Mouse (Mus musculus) CH12.LX (cell line): ENCODE measurements around the gene Cilp. TPM values are rescaled to one million over a fixed set of nuclear protein-coding genes. Genes with fewer than 3 reads are reported as not detected.

Source experiments
- DNase-seq: peaks from one replicate; pipeline ENCODE4 v3.0.0-alpha.2; 2013; ENCODE audit errors: extremely low read depth
- H3K27ac ChIP-seq: 2 replicates; pipeline ENCODE4 v1.5.1; 2012; ENCODE audit warnings: low read depth, mild to moderate bottlenecking, control low read depth, moderate library complexity; ENCODE audit not compliant: insufficient read depth
- H3K27me3 ChIP-seq: replicated peaks from 2 replicates; pipeline ENCODE3; 2012; ENCODE audit warnings: inconsistent platforms
- H3K36me3 ChIP-seq, 2 experiments: replicated peaks in 1 of 2; 2 replicates each; pipeline versions ENCODE3 to v1.6.1; 2012; ENCODE audit warnings: inconsistent platforms in 1 of 2, low read length in 1 of 2, mild to moderate bottlenecking in 1 of 2, mixed read lengths in 1 of 2, moderate library complexity in 1 of 2; ENCODE audit not compliant: control insufficient read depth in 1 of 2, insufficient read depth in 1 of 2
- H3K4me1 ChIP-seq, 2 experiments: 2 replicates each; pipeline ENCODE4 v1.6.1; 2012; ENCODE audit warnings: inconsistent platforms in 1 of 2, moderate library complexity in 1 of 2; ENCODE audit not compliant: insufficient read depth in 2 of 2, control insufficient read depth in 1 of 2
- H3K4me2 ChIP-seq: 2 replicates; pipeline ENCODE4 v1.6.1; 2012; ENCODE audit warnings: low read depth, mild to moderate bottlenecking, control low read depth; ENCODE audit not compliant: poor library complexity, insufficient read depth, severe bottlenecking
- H3K4me3 ChIP-seq, 3 experiments: fragments of 150-350 bp in 1 of 3; sonication (generic) in 1 of 3; replicated peaks in 1 of 3; 2 replicates each; pipeline versions ENCODE3 to v1.5.1; 2011 to 2012; ENCODE audit warnings: low read depth in 2 of 3, low read length in 2 of 3, mild to moderate bottlenecking in 2 of 3, moderate library complexity in 2 of 3, control low read depth in 1 of 3, improper control_type of control experiment in 1 of 3, inconsistent platforms in 1 of 3, mixed read lengths in 1 of 3; ENCODE audit not compliant: poor library complexity in 1 of 3
- H3K79me2 ChIP-seq: replicated peaks from 2 replicates; pipeline ENCODE4 v1.6.1; 2012; ENCODE audit warnings: mild to moderate bottlenecking, moderate library complexity; ENCODE audit not compliant: control insufficient read depth, poor library complexity, insufficient read depth, severe bottlenecking; ENCODE audit errors: extremely low read depth
- H3K9ac ChIP-seq: 2 replicates; pipeline ENCODE4 v1.6.1; 2012; ENCODE audit warnings: low read depth, mild to moderate bottlenecking, control low read depth, moderate library complexity; ENCODE audit not compliant: insufficient read depth
- H3K9me3 ChIP-seq: replicated peaks from 2 replicates; pipeline ENCODE3; 2012; ENCODE audit warnings: low read length, inconsistent platforms, mixed read lengths
- CHD1 ChIP-seq: IDR thresholded peaks from 2 replicates; pipeline ENCODE4 v1.6.1; 2012; ENCODE audit warnings: low read depth, low read length, improper control_type of control experiment, inconsistent platforms
- CHD2 ChIP-seq: IDR thresholded peaks from 2 replicates; pipeline ENCODE4 v1.6.1; 2011; ENCODE audit warnings: low read length, improper control_type of control experiment
- CTCF ChIP-seq, 2 experiments: IDR thresholded peaks in 1 of 2; conservative IDR thresholded peaks in 1 of 2; 2 replicates each; pipeline ENCODE4 v1.5.1; 2011 to 2012; ENCODE audit warnings: low read depth in 2 of 2, low read length in 2 of 2, improper control_type of control experiment in 1 of 2, inconsistent platforms in 1 of 2, mild to moderate bottlenecking in 1 of 2, moderate library complexity in 1 of 2
- ELF1 ChIP-seq: IDR thresholded peaks from 2 replicates; pipeline ENCODE4 v1.6.1; 2014; ENCODE audit warnings: low read depth, mild to moderate bottlenecking, inconsistent platforms, low read length, improper control_type of control experiment
- HCFC1 ChIP-seq: IDR thresholded peaks from 2 replicates; pipeline ENCODE4 v1.6.1; 2012; ENCODE audit warnings: low read depth, mild to moderate bottlenecking, inconsistent platforms, low read length, improper control_type of control experiment
- IRF4 ChIP-seq: IDR thresholded peaks from 2 replicates; pipeline ENCODE4 v1.6.1; 2014; ENCODE audit warnings: low read depth, mild to moderate bottlenecking, inconsistent platforms, low read length, improper control_type of control experiment
- JUND ChIP-seq: conservative IDR thresholded peaks from 2 replicates; pipeline ENCODE4 v1.6.1; 2011; ENCODE audit warnings: low read depth, low read length, improper control_type of control experiment
- KAT2A ChIP-seq: IDR thresholded peaks from 2 replicates; pipeline ENCODE4 v1.6.1; 2012; ENCODE audit warnings: low read length, improper control_type of control experiment, inconsistent platforms; ENCODE audit not compliant: insufficient replicate concordance
- MEF2A ChIP-seq: IDR thresholded peaks from 2 replicates; pipeline ENCODE4 v1.6.1; 2014; ENCODE audit warnings: low read depth, mild to moderate bottlenecking, inconsistent platforms, low read length, improper control_type of control experiment, borderline replicate concordance
- MXI1 ChIP-seq: IDR thresholded peaks from 2 replicates; pipeline ENCODE4 v1.6.1; 2011; ENCODE audit warnings: mild to moderate bottlenecking, low read depth, low read length, improper control_type of control experiment
- MYC ChIP-seq: IDR thresholded peaks from 2 replicates; pipeline ENCODE4 v1.6.1; 2011; ENCODE audit warnings: low read depth, mild to moderate bottlenecking, improper control_type of control experiment, low read length
- NELFE ChIP-seq: IDR thresholded peaks from 2 replicates; pipeline ENCODE4 v1.6.1; 2011; ENCODE audit warnings: low read depth, low read length, improper control_type of control experiment
- NRF1 ChIP-seq: IDR thresholded peaks from 2 replicates; pipeline ENCODE4 v1.6.1; 2014; ENCODE audit warnings: low read depth, mild to moderate bottlenecking, inconsistent platforms, low read length, improper control_type of control experiment, moderate library complexity
- POLR2A ChIP-seq: IDR thresholded peaks from 2 replicates; pipeline ENCODE4 v1.6.1; 2011; ENCODE audit warnings: low read depth, mild to moderate bottlenecking, improper control_type of control experiment, low read length
- SMC3 ChIP-seq: IDR thresholded peaks from 2 replicates; pipeline ENCODE4 v1.6.1; 2011; ENCODE audit warnings: low read depth, low read length, improper control_type of control experiment
- TBP ChIP-seq: conservative IDR thresholded peaks from 2 replicates; pipeline ENCODE4 v1.6.1; 2011; ENCODE audit warnings: low read depth, low read length, improper control_type of control experiment
- UBTF ChIP-seq: IDR thresholded peaks from 2 replicates; pipeline ENCODE4 v1.6.1; 2012; ENCODE audit warnings: low read depth, mild to moderate bottlenecking, inconsistent platforms, low read length, improper control_type of control experiment, moderate library complexity
- USF1 ChIP-seq: IDR thresholded peaks from 2 replicates; pipeline ENCODE4 v1.6.1; 2014; ENCODE audit warnings: low read depth, mild to moderate bottlenecking, inconsistent platforms, low read length, improper control_type of control experiment
- ZKSCAN1 ChIP-seq: IDR thresholded peaks from 2 replicates; pipeline ENCODE4 v1.6.1; 2012; ENCODE audit warnings: low read depth, inconsistent platforms, low read length, improper control_type of control experiment, borderline replicate concordance
- ZNF384 ChIP-seq: IDR thresholded peaks from 2 replicates; pipeline ENCODE4 v1.6.1; 2012; ENCODE audit warnings: low read depth, low read length, improper control_type of control experiment, inconsistent platforms
- dilution Hi-C: fragments of 300-500 bp; cut with MboI; formaldehyde crosslinking; loops from 2 replicates; pipeline ENCODE4 v1.14.3; 2020; ENCODE audit warnings: low sequenced_read_pairs; ENCODE audit not compliant: extremely low pct_unique_long_range_greater_than_20kb, extremely low pct_ligation_motif_present
- in situ Hi-C: fragments of 300-500 bp; cut with MboI; formaldehyde crosslinking; loops from 3 replicates; pipeline ENCODE4 v1.14.3; 2019; ENCODE audit warnings: low sequenced_read_pairs, low pct_ligation_motif_present, low pct_unique_long_range_greater_than_20kb, mixed read lengths
- polyA plus RNA-seq: library from polyadenylated mRNA; unstranded; fragments of >175 nt; gene quantifications from 2 replicates; pipeline ENCODE4 v1.2.1, GENCODE M21; 2012; ENCODE audit warnings: low read depth; ENCODE audit not compliant: insufficient read length
- total RNA-seq, 2 experiments: library from RNA; depleted of rRNA; stranded (reverse); fragments of 300-350 nt in 1 of 2; fragments of >200 nt in 1 of 2; gene quantifications; 2 replicates each; pipeline ENCODE4 v1.2.3; 2012 to 2014

Cilp gene
- not detected in 2 replicates for total RNA-seq (2012; rRNA removed)
- total RNA-seq (2014; rRNA removed) = not detected in 2 replicates
- polyA plus RNA-seq = not detected in 2 replicates

DNA sequence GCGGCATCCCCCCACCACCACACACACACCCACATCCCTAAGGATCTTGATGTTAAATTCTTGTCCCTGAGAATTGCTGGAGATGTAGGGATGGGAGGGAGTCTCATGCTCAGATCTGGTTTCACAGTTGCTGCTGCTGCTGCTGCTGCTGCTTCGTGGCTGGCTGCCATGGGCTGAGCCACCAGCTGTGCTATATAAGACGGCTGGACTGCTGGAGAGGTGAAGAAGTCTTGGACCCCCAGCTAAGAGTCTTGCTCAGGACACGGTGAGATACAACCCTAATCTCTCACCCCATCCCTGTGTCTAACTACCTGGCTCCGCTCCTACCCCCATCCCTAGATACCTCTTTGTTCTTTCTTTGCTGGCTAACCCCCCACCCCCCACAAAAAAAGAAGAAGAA is at the start of gene Cilp:
Gene Cilp (plus strand): TSS at position 222 of the 400 bp plus-strand sequence.
- no peaks in the 10 kb centered on the region for H3K79me2 ChIP-seq
- in situ Hi-C loops (no loop called here), dilution Hi-C loops (no loop called here)
- H3K36me3 ChIP-seq = no peaks in the 10 kb centered on the region
- H3K4me2 ChIP-seq = no peak within 1 kb of the TSS
- TF ChIP-seq MXI1 (no peak), MEF2A (no peak), USF1 (no peak), NELFE (no peak), CTCF (conservative IDR thresholded peaks at IDR 0.05 in 1 of 2, IDR thresholded peaks at IDR 0.05 in 1 of 2; ENCODE audit: low read depth in 2 of 2, low read length in 2 of 2) (no peak), CHD2 (no peak), JUND (no peak), ZNF384 (no peak), HCFC1 (no peak), ZKSCAN1 (no peak)
- no peak within 1 kb of the TSS for H3K4me3 ChIP-seq
- DNase-seq = no peak
- H3K9me3 ChIP-seq = no peaks in the 10 kb centered on the region
- H3K27me3 ChIP-seq = peaks cover 42% of the 10 kb centered on the region
- 0 out of 4 replicates have a peak, but pooled peaks cover 0 to 2% of the 10 kb centered on the region in 2 experiments for H3K4me1 ChIP-seq
- H3K27ac ChIP-seq = no peak within 1 kb of the TSS
- no peak within 1 kb of the TSS for H3K9ac ChIP-seq

GRCm38 (mm10) chr9:65215494-65216126 is 49.4 kb upstream of the Cilp start:
- Histone ChIP-seq H3K4me3 (peak overlapping the region; percentile 59 to 92 (median 59)), H3K27me3 (peaks cover 9% of the 10 kb centered on the region), H3K79me2 (no peaks in the 10 kb centered on the region), H3K36me3 (no peaks in the 10 kb centered on the region), H3K4me2 (peak overlapping the region; percentile 93), H3K9ac (peak overlapping the region; percentile 84), H3K9me3 (no peaks in the 10 kb centered on the region), H3K27ac (peak overlapping the region; percentile 35; the same call in 1 of the 2 replicates), H3K4me1 (peaks cover 0 to 20% of the 10 kb centered on the region in 2 experiments; a peak in 2 of 4 replicates)
- dilution Hi-C loops = no loop called here
- 0 out of 2 replicates have a peak, but pooled peaks have one; percentile 66 for TF ChIP-seq UBTF
- no peak for TF ChIP-seq IRF4
- no peak for DNase-seq
- in situ Hi-C loops = no loop called here

DNA sequence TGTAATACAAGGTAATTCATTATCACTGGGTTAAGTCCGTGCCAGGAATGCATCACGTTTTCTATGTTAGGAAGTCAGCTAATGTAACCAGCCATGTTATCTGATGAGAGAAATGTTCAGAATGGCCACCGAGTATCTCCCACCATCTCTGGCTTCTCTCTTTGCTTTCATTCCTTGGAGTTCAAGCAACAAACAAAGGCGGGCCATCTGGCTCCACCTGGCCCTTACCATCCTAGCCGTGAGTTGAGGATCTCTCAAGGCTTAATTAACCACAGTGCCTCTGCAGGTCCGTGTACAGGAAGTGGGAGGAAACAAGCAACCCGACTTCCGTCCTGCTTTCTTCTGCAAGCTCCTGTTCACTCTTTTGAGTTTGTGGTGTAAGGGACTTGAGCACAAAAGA is 48.0 kb upstream of the Cilp start:
- no peak overlapping the region for H3K27ac ChIP-seq
- H3K27me3 ChIP-seq = peaks cover 6% of the 10 kb centered on the region
- no peaks in the 10 kb centered on the region for H3K9me3 ChIP-seq
- peak overlapping the region; percentile 82 for H3K4me2 ChIP-seq
- no peaks in the 10 kb centered on the region for H3K36me3 ChIP-seq
- no peak for TF ChIP-seq KAT2A
- peak; percentile 53; the same call in 1 of the 2 replicates for TF ChIP-seq IRF4
- no peak for TF ChIP-seq SMC3
- peak; percentile 67 for TF ChIP-seq ELF1
- no peak for TF ChIP-seq USF1
- TF ChIP-seq CHD1 = 0 out of 2 replicates have a peak, but pooled peaks have one; percentile 22
- peak; percentile 40 for TF ChIP-seq HCFC1
- TF ChIP-seq UBTF = no peak
- peak; percentile 72 for TF ChIP-seq POLR2A
- TF ChIP-seq NELFE = 0 out of 2 replicates have a peak, but pooled peaks have one; percentile 28
- TF ChIP-seq MEF2A = no peak
- 0 out of 2 replicates have a peak, but pooled peaks have one; percentile 19 for TF ChIP-seq TBP
- 0 out of 2 replicates have a peak, but pooled peaks have one; percentile 27 for TF ChIP-seq MYC
- no peak for TF ChIP-seq NRF1
- H3K4me3 ChIP-seq = peak overlapping the region; percentile 13 to 31 (median 18)
- DNase-seq = no peak
- peaks cover 0 to 20% of the 10 kb centered on the region in 2 experiments; a peak in 2 of 4 replicates for H3K4me1 ChIP-seq
- in situ Hi-C loops = no loop called here
- H3K79me2 ChIP-seq = no peaks in the 10 kb centered on the region
- H3K9ac ChIP-seq = peak overlapping the region; percentile 63
- dilution Hi-C loops = no loop called here
